Mouse (Mus musculus) layer of hippocampus, postnatal 14 days (tissue): ENCODE measurements around the gene Krt72. TPM values are rescaled to one million over a fixed set of nuclear protein-coding genes. Genes with fewer than 3 reads are reported as not detected.

Experiments used
- DNase-seq, 2 experiments: peaks; one replicate each; pipeline ENCODE4 v3.0.0; 2021 to 2022; ENCODE audit warnings: low spot score in 2 of 2, mixed read lengths in 1 of 2
- long read RNA-seq, 2 experiments: library from polyadenylated mRNA; stranded (forward); transcript quantifications; one replicate each; pipeline ENCODE4 v2.0.0; 2021
- total RNA-seq, 2 experiments: library from RNA; stranded (reverse); gene quantifications; 2 replicates each; pipeline ENCODE4 v1.2.3; 2021

Gene Krt72
- total RNA-seq: not detected
- long read RNA-seq, experiment 1: 0 reads
- long read RNA-seq, experiment 2: 0 reads

DNA sequence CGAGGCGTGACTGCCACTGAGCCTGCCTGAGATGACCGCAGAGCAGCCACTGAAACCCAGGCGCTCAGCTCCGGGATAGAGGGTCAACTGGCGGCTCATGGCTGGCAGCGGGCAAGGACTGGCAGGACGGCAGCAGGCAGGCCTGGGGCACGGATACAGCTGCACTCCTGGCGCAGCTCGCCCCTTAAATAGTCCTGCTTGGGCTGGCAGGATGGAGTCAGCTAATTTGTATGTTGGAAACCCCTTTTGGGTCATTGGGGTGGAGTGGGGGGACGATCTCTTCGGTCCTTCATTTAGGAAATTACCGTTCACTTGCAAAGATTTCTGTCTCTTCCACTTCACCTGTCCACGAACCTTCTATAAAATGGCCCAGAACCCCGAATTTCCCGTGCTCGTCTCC is at the start of gene Krt72:
Gene Krt72 (minus strand): TSS at position 101 of the 400 bp plus-strand sequence.
- DNase-seq: no peak

DNA sequence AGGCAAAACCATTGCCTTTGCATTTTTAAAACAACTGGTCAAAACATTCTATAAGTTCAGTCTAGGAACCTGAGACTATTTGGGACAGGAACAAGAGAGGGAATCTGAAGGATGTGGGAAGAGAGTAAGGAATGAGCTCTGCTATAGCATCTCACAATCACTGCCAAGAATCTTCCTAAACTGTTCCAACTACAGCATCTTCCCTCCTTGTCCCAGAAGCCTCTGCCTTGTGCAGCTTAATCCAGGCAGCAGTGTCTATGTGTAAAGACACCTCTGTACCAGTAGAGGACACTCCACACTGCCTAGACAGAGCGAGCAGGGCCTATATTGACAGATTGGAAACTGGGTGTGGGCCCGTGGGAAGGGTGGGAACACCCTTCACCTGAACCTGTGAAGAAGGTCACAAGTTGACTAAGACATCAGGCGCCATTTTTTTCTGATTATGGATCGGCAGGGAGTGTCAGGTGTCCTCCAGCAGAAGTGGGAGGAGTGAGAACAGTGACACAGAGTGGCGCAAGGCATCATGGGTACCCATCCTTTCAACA is 48.6 kb upstream of the Krt72 start:
- DNase-seq: no peak

DNA sequence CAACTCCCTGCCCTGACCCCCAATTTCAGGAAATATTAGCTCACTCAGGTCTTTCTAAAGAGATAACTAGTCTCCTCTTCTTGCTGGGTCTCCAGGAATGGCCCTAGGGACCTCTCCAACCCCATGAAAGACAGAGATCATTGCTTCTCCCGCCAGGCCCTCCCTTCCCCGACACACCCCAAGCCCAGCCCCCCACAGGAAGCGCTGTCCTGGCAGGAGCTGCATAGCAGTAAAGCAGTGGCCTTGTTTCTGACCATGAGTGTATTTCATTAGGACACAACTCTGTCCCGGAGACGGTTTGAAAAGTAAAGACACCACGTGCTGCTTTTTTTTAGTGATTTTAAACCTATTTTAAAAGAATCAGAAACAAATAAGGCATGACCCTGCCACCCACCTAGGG is 46.9 kb upstream of the Krt72 start:
- DNase-seq: no peak

DNA sequence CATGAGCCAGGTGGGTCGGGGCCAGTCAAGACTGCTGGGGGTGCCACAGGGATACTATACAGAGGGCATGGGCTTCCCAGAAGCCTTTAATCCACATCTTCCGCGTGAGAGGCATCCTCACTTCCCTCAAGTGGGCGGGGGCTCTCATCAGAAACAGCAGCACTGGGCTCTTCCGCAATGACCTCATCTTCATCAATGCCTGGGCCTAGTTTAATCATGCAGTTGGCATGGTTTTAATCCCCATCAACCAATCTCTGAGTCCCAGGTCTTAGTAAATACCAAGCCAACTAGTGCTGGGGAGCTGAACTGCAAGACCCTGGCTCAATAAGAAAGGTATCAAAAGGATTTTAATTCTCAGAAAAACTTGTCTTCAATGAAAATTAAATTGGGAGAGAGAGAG is 43.2 kb upstream of the Krt72 start:
- no peak for DNase-seq

DNA sequence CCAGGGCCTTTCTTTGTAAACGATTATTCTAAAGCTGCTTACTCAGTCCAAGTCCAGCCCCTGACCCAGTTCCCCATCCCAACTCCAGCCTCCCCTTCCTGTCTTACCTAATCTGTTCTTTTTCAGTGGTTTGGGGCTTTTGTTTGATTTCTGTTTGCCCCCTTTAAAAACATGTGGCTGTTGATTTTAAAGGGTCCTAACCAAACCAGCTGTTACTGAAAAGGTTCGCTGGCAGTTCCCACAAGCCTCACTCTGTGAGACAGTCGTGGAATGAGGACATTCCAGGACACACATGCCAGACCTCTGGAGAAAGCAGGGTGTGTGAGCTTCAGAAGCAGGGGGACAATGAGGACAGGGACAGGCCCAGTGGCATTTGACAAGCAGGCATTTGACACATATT is 35.5 kb upstream of the Krt72 start:
- DNase-seq: no peak

DNA sequence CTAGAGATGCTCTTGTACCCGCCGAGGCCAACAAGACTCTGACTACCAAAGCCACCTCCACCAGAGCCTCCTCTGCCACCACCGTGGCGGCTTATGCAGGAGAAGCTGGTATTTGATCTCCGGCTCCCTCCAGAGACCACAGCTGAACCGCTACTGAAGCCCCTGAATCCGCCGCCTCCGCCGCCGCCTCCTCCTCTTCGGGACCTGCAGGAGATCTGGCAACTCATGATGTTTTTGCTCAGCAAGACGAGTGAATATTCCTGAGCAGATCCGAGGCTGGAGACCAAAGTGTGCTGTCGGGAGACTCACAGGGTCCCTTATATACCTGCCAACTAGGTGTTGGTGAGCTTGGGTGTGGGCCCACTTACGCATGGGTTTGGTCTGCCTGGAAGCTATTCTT is 31.6 kb upstream of the Krt72 start, which contains the start of gene Krt2:
Gene Krt2 (minus strand): TSS at position 295 of the 400 bp plus-strand sequence.
- DNase-seq: peak in 1 of 2 experiments; percentile 18

DNA sequence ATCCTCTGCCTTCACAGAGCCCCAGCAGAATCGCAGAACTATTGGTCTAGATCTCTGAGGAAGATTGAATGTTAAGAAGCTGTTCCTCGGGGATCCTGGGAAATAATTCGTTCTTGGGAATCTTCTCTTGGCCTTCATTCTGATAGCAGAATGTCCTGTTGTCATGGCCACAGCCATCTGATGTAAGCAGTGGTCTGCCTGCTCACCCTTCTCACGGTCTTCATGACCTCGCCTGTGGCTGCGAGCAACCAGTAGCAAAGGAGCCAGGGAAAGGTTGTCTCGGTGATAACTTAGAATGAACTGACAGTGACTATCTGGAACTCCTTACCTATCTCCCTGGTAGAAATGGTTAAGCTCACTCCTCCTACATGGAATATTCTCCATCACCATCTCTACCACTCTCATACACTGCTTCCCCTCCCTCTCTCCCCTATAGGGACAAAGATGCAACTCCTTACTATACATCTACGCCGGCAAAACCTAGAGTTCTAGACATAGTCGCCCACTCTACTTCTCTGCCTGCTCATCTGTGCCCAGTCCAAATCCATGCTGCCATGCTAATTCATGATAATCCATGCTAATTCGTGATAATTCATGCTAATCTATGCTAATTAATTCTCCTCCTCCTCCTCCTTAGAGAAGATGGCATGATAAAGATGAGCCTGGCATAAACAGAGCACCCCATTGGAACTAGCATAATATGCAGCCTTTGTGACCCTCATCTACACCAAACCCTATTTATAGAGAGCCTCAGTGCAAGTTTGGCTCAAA is 17.0 kb upstream of the Krt72 start:
- DNase-seq: peak; percentile 12 to 40

DNA sequence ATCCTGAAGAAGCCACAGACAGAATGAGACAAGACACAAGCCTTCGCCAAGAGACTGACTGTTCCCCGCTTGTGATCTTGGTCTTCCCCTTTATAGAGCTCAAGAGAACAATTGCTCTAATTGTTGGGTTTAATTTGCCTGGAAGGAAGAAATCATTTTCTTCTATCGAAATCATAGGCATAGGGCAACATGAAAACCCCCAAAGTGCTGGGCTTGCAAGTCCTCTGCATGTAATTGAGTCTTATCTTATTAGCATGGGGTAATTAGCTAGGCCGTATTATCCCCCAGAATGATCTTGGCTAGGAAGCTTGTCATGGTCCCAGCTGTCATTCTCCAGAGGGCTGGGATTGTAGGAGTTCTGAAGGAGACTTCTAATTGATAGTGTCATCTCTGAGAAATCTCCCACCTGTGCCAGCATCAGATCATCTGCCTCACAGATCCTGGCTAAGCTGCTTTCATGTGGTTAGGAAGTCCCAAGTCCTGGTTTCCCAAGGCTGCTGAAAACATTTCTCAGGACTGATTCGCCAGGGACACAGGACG is 16.1 kb upstream of the Krt72 start, which contains the start of gene Krt73:
Gene Krt73 (minus strand): TSS at position 51 of the 540 bp plus-strand sequence.
- no peak for DNase-seq

DNA sequence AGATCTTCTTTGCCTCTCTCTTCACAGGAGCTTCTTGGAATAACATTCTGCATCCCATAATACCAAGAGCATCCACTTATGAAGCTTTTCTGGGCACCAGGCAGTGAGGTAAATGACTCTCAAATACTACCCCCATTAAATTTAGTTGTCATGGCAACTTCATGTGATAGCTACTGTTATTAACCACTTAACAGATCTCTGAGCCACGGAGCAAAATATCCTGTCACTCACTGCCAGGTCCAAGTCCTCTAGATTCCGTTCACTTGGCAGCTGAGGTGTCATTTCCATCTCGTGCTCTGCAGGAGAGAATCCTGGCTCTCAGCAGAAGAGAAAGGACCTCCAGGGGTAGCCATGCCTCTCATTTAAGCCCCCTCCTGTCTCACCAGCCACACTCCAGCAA is 4.6 kb upstream of the Krt72 start:
- DNase-seq: no peak

DNA sequence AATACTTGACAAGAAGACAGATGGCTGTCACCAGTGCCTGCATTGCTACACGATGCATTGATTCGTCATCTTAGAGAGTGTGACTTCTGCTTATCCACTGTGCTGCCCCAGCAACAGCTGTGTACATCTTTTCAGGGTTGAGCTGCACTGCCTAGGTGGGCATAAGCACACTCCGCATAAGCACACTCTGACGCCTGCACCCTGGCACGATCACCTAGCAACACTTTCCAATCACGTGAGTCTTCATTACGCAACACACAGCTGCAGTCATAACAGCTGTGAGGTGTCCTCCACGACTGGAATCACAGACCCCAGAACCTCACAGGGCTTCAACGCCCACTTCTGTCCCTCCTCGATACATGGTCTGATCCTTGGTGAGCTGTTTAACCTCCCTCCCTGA is 12.8 kb downstream of the Krt72 start:
- DNase-seq: no peak

DNA sequence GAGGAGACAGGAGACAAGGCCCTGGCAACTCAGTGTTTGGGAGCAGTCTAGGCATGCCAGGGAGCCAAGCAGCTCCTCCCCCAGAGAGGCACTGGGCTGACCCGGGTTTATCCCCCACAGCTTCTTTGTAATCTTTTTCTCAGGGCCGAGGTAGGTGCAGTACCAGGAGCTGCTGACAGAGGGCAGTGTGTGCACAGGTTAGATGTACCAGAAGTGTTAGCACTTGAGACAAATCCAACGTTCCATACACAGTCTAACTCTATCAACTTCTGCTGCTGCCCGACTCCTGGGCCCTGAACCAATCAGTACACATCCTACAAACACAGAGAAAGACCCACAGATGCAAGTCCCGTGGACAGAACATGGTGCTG is 13.6 kb downstream of the Krt72 start:
- peak; percentile 90 to 93 for DNase-seq

DNA sequence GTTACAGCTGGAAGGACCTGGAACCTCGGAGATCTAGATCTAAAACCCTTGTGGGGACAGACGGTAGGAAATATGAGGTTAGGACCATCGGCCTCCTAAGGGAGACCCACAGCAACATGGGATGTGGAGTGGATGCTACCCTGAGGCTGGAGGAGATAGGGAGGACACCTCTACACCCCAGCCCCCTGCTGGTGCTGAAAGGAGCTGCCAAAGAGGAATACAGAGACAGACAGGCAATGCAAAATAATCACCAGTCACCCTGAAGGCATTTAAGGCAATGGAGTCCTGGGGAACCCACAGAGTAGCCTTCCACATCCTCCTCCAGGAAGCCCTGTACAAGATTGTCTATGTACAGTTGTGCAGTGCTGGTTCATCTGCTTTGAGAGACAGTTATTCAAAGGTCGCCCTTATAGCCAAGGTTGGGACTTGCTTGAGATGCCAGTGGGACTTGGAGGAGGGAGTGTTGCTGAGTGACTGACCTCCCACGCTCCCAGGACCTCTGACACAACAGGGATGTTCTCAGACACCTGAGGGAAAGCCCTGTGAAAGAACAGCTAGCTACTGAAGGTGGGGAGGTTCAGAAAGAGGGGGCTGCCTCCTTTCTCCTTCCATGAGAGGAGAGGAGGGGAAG is 14.1 kb downstream of the Krt72 start:
- peak; percentile 10 to 20 for DNase-seq

DNA sequence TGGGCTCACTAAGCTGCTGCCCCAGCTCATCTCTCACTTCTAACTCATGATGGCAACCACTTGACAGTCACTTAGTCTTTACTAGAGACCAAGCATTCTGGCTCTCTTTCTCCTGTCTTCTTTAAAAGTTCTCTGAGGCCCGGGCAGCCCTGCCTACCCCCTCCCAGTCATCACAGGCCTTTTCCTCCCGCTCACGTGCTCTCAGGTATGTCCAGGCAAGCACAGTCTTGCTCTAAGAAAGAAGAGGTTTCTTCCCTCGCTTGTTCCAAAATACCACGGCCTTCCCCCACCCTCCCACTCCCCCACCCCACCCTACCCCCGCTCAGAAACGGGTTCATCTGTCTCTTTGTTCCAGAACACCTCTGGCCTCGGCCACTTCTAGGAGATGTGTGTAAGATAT is 16.0 kb downstream of the Krt72 start:
- no peak for DNase-seq

DNA sequence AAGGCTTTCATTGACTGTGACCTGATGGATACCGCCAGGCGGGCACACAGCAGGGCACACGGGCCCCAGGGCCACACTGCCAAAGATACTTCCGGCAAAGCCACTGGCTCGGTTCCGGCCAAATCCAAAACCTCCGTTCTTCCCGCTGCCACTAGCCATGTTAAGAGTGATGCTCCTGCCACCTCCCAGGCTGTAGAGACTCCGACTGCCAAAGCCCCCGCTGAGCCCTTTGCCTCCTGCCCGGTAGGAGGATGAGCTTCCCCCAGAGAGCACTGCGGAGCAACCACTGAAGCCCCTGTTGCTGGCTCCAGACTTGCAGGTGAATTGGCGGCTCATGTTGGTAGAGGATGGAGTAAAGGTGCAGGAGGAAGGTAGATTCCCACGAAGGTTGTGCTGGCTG is 43.5 kb downstream of the Krt72 start, which contains the start of gene Krt71:
Gene Krt71 (minus strand): TSS at position 399 of the 400 bp plus-strand sequence.
- DNase-seq: no peak

DNA sequence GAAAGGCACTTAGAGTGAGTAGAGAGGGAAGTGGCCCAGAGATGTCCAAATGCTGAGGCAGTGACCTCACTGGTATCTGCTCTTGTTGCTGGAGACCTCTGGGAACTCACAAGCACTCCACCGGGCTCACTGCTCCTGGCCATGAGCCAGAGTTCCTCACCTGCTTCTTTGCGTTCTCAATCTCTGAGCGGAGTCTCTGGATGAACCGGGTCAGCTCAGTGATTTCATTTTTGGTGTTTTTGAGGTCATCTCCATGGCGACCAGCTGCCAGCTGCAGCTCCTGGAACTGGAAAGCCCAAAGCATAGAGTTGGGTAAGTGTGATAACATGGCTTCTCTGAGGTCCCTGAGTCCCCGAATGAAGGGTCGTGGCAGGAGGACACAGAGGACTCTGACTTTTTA is 48.5 kb downstream of the Krt72 start:
- no peak for DNase-seq

DNA sequence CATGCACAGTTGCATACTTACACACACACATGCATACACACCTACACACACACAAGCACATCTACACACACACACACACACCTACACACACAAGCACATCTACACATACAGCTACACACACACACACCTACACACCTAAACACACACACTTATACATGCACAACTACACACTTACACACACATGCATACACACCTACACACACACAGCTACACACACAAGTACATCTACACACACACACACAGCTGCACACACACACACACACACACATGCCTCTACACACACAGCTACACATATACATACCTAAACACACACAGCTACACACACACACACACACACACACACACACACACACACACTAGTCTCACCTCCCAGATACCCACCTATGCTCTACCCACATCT is 55.6 kb downstream of the Krt72 start:
- no peak for DNase-seq

Other genes with a start within 250 kb of the Krt72 start
- not detected for gene Krt82, start 235.8 kb downstream of the Krt72 start, total RNA-seq
- gene Krt90, start 223.5 kb downstream of the Krt72 start, total RNA-seq: under 1 TPM; 0.14 to 0.16 TPM
- under 1 TPM in 1 of 2 experiments, not detected in 1; 0.14 TPM for gene Krt75, start 212.6 kb downstream of the Krt72 start, total RNA-seq
- gene Gm5414, start 158.3 kb downstream of the Krt72 start, total RNA-seq: not detected
- not detected for gene Gm5478, start 139.1 kb downstream of the Krt72 start, total RNA-seq
- not detected for gene Krt6b, start 106.2 kb downstream of the Krt72 start, total RNA-seq
- not detected for gene Krt6a, start 92.2 kb downstream of the Krt72 start, total RNA-seq
- under 1 TPM; 0.33 to 0.48 TPM for gene Krt5, start 73.6 kb downstream of the Krt72 start, total RNA-seq
- gene Krt71, start 43.4 kb downstream of the Krt72 start, total RNA-seq: not detected
- gene Krt73, start 15.9 kb upstream of the Krt72 start, total RNA-seq: 1 to 10 TPM; 7.7 to 8.2 TPM
- gene Krt2, start 31.7 kb upstream of the Krt72 start, total RNA-seq: 1 to 10 TPM; 2.6 to 3.7 TPM
- gene Krt1, start 64.3 kb upstream of the Krt72 start, total RNA-seq: 1 to 10 TPM; 3.4 to 4.4 TPM
- 1 to 10 TPM; 7.2 to 9.4 TPM for gene Krt77, start 83.2 kb upstream of the Krt72 start, total RNA-seq
- not detected for gene Krt76, start 106.5 kb upstream of the Krt72 start, total RNA-seq
- not detected for gene Krt4, start 138.3 kb upstream of the Krt72 start, total RNA-seq
- under 1 TPM in 1 of 2 experiments, not detected in 1; 0.44 TPM for gene Krt79, start 153.9 kb upstream of the Krt72 start, total RNA-seq
- not detected for gene Krt78, start 167.8 kb upstream of the Krt72 start, total RNA-seq
- 1 to 10 TPM in 1 of 2 experiments, under 1 TPM in 1; 0.31 to 1.6 TPM for gene Krt8, start 218.0 kb upstream of the Krt72 start, total RNA-seq
- 1 to 10 TPM in 1 of 2 experiments, under 1 TPM in 1; 0.45 to 3.4 TPM for gene Krt18, start 241.7 kb upstream of the Krt72 start, total RNA-seq